Mouse (Mus musculus) brown adipose tissue, adult 24 weeks (tissue): ENCODE measurements around the gene Ccnc. TPM values are rescaled to one million over a fixed set of nuclear protein-coding genes. Genes with fewer than 3 reads are reported as not detected.

Experiments used
- H3K27ac ChIP-seq: fragments of 200-500 bp; replicated peaks from 2 replicates; pipeline ENCODE4 v1.5.1; 2012; ENCODE audit warnings: low read depth, mild to moderate bottlenecking, low read length
- H3K4me1 ChIP-seq: fragments of 200-500 bp; 2 replicates; pipeline ENCODE4 v1.6.1; 2012; ENCODE audit warnings: low read length, mixed read lengths; ENCODE audit not compliant: control insufficient read depth, insufficient read depth, insufficient read length
- H3K4me3 ChIP-seq: fragments of 200-500 bp; 2 replicates; pipeline ENCODE4 v1.5.1; 2012; ENCODE audit warnings: low read depth, mild to moderate bottlenecking, low read length, moderate library complexity; ENCODE audit not compliant: insufficient read depth
- polyA plus RNA-seq: library from polyadenylated mRNA; stranded (reverse); fragments of >200 nt; gene quantifications from 2 replicates; pipeline ENCODE4 v1.2.4, GENCODE M21; 2012; ENCODE audit not compliant: missing spikeins, insufficient read depth, insufficient read length

The Ccnc gene
- polyA plus RNA-seq, 1 experiment, result 30.2 TPM

DNA sequence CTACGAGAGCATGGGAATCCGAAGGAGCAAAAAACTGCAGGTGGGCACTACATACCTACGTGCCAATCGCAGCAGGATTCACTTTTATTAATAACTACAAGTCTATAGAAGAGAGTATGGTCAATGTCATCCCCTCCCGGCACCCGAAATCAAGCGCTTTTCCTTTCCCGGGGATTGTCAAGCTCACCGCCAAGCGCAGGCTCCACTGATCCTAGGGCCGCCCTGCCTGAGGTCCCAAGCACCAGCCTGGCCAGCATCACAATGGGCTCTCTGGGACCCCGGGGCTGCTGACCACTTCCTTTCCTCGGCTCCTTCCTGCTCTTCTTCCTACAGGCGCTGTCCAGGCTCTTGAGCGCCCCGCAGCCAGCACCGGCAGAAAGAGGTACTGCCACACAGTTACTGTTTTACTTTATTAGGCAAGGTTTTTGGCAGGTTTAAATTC is 39.4 kb downstream of the Ccnc start, which contains the start of the genes Usp45 and Tstd3:
Usp45 (plus strand) TSS at position 294 of the 442 bp plus-strand sequence.
Tstd3 (minus strand) TSS at position 350 of the 442 bp plus-strand sequence.
- peaks cover 3% of the 10 kb centered on the region; the same call in 1 of the 2 replicates for H3K4me1 ChIP-seq
- H3K27ac ChIP-seq, result peak within 1 kb of the TSS; percentile 42; the same call in 1 of the 2 replicates
- H3K4me3 ChIP-seq, result peak within 1 kb of the TSS; percentile 83

GRCm38 (mm10) chr4:21771064-21771463 is 43.6 kb downstream of the Ccnc start:
- H3K4me1 ChIP-seq, result peaks cover 3% of the 10 kb centered on the region; the same call in 1 of the 2 replicates
- no peak overlapping the region for H3K27ac ChIP-seq
- no peak overlapping the region for H3K4me3 ChIP-seq

- no peak overlapping the region for H3K4me3 ChIP-seq
Observed at GRCm38 (mm10) chr4:21772306-21772705, 44.8 kb downstream of the Ccnc start.

GRCm38 (mm10) chr4:21776091-21776945 is 48.8 kb downstream of the Ccnc start:
- Histone ChIP-seq H3K4me1 (0 out of 2 replicates have a peak, but pooled peaks cover 6% of the 10 kb centered on the region), H3K27ac (peak overlapping the region; percentile 63), H3K4me3 (peak overlapping the region; percentile 83)

More at GRCm38 (mm10) chr4:21772306-21772705, 44.8 kb downstream of the Ccnc start:
- Histone ChIP-seq H3K27ac (no peak overlapping the region), H3K4me1 (0 out of 2 replicates have a peak, but pooled peaks cover 2% of the 10 kb centered on the region)

- no peak overlapping the region for H3K27ac ChIP-seq
- 0 out of 2 replicates have a peak, but pooled peaks cover 6% of the 10 kb centered on the region for H3K4me1 ChIP-seq
- peak overlapping the region; percentile 83 for H3K4me3 ChIP-seq
Observed at GRCm38 (mm10) chr4:21776946-21777265, 49.4 kb downstream of the Ccnc start.

DNA sequence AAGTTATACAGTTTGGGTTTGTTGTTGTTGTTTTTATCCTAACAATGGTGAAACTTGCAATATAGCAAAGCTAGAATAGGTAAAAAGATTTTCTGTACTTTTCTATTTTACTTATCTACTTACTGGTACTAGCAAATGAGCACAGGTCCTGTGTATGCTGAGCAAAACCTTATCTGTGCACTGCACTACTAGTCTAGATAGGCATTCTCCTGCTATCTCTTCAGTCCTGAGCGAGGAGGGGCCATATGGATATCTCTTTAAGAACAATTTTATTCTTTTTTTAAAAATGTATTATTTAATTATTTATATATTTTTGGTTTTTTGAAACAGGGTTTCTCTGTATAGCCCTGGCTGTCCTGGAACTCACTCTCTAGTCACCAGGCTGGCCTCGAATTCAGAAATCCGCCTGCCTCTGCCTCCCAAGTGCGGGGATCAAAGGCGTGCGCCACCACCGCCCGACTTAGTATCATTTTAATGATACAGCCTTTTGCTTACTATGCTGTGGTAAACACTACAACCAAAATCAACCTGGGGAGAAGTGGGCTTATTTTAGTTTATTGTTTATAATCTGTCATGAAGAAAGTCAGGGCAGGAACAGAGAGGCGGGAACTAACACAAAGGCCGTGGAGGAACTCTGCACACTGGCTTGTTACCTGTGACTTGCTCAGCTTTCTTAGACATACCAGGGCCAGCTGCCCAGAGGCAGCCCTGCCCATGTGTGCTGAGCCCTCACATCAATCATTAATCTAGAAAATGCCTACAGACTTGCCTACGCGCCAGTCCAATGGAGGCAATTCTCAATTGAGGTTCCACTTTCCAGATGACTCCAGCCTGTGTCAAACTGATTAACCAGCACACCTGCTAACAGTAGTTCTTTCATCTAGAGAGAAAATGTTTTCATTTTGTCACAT is 53.6 kb downstream of the Ccnc start:
- H3K4me1 ChIP-seq, result 0 out of 2 replicates have a peak, but pooled peaks cover 6% of the 10 kb centered on the region
- no peak overlapping the region for H3K4me3 ChIP-seq
- no peak overlapping the region for H3K27ac ChIP-seq

DNA sequence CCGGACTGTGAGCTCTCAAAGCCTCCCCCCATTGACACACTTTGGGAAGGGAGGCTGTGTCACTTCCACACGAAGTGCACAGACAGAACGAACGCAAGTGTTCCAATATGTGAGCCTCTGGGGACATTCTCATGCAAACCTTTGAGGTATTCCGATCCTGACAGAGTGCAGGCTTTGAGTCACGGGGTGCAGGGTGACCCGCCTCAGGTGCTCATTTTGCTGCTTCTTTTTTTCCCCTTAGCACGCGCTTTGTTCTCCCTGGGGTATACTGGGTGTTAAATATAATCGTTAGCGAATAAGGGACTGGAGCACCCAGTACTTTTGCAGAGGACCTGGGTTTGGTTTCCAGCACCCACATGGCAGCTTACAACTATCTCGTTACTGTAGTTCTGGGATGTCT is 58.8 kb downstream of the Ccnc start:
- no peaks in the 10 kb centered on the region for H3K4me1 ChIP-seq
- H3K27ac ChIP-seq, result no peak overlapping the region

GRCm38 (mm10) chr4:21788903-21789302 is 61.4 kb downstream of the Ccnc start:
- Histone ChIP-seq H3K27ac (no peak overlapping the region), H3K4me3 (no peak overlapping the region), H3K4me1 (no peaks in the 10 kb centered on the region)

More for the DNA sequence above, 58.8 kb downstream of the Ccnc start:
- H3K4me3 ChIP-seq, result no peak overlapping the region

- Histone ChIP-seq H3K27ac (no peak overlapping the region), H3K4me1 (no peaks in the 10 kb centered on the region), H3K4me3 (no peak overlapping the region)
Observed at GRCm38 (mm10) chr4:21789836-21790235, 62.3 kb downstream of the Ccnc start.

DNA sequence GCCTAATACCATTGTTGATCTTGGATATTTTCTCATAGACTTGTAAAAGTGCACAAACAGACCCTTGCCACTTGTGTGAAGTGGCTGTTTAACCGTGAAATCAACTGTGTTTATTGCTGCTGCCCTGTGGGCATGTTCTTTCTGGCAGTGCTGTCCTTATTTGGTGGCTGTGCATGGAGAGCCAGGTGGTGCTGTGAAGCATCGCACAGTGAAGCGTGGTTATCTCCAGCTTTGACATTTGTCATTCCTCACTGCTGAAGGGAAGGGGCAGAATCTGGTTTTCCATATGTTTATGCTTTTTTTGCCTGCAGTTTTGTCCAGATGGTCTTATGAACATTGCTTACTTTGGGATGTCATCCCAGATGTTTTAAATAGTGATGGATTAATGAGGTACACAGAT is 66.1 kb downstream of the Ccnc start:
- Histone ChIP-seq H3K4me1 (no peaks in the 10 kb centered on the region), H3K27ac (no peak overlapping the region), H3K4me3 (no peak overlapping the region)

DNA sequence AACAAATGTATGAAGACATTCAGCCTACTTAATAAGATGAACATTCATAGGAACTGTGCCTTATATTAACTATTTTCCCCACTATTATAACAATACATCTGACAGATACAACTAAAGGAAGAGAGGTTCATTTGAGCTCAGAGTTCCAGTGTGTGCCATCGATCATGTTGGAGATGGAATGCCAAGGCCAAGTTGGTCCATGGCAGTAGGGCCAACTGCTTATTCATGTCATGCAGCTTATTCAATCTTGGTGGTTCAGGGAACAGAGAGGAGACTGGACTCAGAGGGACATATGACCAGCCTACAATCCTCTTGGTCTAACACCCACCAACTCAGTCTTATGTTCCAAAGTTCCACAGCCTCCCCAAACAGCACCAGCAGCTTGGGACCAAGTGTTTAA is 73.5 kb downstream of the Ccnc start:
- Histone ChIP-seq H3K4me3 (no peak overlapping the region), H3K27ac (no peak overlapping the region)

DNA sequence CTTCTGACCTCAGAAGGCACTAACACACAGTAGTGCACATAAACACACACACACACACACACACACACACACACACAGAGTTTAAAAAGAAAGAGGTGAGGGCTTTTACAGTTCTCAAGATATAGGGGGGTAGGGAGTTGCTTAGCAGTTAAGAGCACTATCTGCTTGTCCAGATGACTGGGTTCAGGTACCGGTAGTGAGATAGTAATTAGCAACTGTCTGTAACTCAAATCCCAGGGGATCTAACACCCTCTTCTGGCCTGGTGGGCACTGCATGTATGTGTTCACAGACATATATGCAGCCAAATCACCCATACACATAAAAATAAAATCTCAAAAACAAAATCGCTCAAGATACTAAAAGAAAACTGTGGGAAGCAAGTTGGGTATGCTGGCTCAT is 74.1 kb downstream of the Ccnc start:
- Histone ChIP-seq H3K27ac (no peak overlapping the region), H3K4me1 (no peaks in the 10 kb centered on the region), H3K4me3 (no peak overlapping the region)

More for the DNA sequence above, 73.5 kb downstream of the Ccnc start:
- no peaks in the 10 kb centered on the region for H3K4me1 ChIP-seq

DNA sequence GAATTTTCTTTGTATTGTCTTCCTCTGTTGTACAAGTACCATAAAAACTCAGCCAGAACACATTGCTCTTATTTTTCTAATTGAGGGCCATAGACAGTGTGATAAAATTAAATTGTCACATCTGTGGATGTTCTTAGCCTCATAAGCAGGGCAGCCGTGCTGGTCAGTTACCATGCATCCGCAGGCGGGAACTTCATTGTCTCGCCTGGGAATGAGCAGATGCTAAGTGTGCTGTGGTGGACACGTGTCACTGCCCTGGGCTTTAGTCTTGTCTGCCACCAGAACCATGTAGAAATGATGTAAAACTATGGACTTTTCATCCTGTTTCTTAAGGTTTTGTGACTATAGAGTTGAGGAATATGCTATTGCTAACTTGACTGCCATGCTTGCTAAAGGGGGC is 79.7 kb downstream of the Ccnc start:
- H3K4me1 ChIP-seq, result no peaks in the 10 kb centered on the region
- H3K27ac ChIP-seq, result no peak overlapping the region
- no peak overlapping the region for H3K4me3 ChIP-seq
